Mouse (Mus musculus): ENCODE results near the gene Catsperz.

Catsperz gene

DNA sequence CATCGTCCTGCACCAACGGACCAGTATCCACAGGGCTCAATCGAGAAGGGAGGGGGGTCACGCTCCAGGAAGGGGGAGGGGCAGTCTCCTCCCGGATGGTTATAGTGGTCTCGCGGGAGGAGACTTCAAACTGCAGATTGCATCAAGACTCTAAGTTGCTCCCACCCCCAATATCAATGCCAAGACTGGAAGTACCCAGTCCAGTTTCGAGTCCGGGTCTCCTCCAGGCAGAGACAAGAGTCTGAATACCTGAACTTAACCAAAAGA is at the start of gene Catsperz:
Gene Catsperz, minus strand, starts transcription at position 74 of the 267 bp plus-strand sequence.
- no peak for DNase-seq

DNA sequence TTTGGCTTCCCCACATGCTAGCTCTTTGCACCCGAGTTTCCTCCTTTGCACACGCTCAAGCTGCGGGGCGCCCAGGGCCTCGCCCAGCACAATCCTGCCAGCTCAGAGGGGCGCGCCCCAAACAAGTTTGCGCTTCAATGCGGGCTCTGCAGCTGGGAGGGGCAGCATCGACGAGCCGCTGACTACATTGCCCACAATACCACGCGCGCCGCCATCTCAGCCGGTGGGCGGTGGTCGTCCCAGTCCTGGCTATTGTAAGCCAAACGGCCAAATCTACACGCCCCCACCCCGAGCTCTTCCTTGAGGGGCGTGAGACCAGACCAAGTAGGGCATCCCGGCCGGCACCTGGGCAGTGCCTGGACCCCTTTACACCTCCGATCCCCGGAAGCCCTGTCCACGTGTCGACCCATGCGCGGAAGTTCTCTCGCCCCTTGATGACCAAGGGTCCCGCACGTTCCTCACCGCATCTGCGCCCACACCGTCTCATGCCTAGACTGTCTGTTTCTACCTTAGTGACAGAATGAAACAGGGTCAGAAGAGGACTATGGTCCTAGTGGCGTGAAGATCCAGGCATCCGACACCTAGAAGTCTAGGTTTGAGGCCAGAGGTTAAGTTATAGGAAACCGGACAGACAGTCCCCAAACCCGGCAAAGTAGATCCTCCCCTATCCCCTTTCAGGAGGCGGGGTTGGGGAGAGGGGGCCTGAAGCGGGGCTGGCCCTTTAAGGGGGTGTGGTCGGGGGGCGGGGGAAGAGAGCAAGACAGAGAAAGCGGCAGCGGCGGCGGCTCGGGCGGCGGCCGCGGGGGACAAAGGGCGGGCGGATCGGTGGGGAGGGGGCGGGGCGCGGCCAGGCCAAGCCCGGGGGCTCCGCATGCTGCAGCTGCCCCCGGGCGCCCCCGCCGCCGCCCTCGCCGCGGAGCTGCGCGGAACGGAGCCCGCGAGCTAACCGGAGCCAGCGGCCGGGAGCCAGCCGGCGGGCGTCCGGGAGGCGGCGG is 49.3 kb upstream of the Catsperz start, which contains the start of gene Ppp1r14b:
Gene Ppp1r14b, plus strand, starts transcription at position 758 of the 995 bp plus-strand sequence.
- DNase-seq = peak in 1 of 2 experiments; percentile 69

DNA sequence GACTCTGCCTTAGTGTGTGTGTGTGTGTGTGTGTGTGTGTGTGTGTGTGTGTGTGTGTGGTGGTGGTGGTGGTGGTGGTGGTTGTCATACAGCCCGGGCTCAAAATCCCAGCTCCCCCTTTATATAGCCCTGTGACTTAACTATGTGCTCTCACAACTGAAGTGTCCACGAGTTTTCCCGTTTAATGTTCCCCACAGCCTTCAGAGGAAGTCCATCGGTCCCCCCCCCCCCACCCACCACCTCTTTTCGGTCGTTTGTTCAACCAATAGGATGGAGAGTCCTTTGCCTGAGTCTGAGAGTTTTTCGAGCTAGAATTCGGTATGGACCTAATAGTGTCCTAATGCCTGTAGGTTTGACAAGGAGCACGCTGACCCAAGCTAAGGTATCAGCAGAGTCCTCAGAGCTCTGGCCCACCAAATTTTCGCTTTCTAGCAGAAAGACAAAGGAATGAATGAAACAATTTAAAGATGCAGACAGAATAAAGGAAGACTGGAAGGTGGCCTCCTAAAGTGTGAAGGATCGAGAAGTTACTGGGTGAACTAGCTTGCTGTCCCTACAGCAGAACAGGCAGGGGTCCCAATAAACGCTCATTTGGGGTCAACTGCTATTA is 48.5 kb upstream of the Catsperz start:
- no peak for DNase-seq

DNA sequence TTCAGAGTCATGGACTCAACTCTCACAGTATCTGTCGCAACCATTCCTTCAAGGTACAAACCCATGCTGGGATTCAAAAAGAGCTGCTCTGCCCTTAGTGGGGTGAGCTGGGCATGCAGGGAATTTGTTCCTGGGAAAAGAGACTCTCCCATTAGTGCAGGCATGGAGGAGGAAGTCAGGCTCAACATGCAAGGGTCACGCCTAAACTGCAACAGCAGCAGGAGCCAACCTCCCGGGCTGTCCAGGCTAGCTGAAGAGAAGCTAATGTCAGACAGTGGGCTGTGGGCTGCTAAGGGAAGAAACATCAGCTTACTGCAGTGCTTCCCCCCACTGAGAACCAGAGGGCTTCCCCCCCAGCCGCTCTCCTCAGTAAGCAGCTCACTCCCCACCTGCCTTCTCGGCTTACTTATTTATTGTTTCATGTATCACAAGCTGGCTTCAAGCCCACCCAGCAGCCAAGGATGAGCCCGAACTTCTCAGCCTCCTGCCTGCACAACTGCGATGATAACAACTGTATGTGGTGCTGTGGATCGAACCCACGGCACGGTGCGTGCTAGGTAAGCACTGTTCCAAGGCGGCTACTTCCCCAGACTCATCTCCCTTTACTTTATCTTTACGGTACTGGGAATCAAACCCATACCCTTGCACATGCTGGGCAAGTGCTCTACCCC is 47.2 kb upstream of the Catsperz start:
- DNase-seq = no peak

DNA sequence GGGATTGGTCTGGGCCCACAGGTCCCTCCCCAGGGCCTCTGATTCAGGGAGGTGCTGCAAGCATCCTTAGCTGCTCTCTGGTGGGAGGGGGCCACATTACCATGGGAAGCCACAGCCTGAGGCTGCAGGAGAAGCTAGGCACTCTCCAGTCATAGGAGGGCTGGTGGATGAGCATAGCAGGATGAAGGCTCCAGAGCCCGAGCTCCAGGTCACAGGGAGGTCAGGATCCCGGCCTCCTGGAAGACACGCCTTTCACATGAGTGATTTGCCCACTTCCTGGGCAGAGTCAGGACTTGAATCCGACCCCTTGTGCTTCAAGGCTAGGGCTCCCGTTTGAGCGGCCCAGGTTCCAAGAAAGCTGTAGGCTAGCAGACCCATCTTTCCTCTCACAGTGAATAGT is 46.5 kb upstream of the Catsperz start:
- no peak for DNase-seq

DNA sequence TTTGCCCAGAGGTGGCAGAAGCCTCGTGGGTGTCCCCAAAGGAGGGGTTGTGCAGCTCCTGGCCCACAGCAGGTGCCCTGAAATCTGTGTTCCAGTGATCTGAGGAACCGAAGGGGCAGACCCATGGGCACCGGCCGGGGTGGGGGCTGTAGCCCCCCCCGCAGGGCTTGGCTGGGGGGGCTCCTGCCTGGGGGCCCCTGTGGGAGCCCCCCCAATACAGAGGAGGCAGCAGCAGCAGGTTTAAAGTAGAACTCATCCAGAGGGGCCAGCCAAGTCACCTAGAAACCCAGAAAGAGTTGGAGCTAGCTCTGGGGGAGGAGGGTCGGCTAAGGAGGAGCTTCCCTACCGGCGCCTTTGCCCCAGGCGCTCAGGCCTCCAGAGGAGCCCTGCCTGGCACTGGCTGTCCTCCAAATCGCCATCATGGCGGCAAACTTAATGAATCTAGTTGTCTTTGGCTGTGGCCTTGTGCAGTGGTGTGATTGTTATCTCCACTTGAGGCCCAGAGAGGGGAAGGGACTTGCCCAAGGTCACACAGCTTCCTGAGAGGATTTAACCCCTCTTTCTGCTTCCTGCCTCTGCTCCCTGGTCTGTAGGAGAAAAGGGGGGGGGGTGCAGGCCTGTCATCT is 45.4 kb upstream of the Catsperz start:
- DNase-seq = no peak

DNA sequence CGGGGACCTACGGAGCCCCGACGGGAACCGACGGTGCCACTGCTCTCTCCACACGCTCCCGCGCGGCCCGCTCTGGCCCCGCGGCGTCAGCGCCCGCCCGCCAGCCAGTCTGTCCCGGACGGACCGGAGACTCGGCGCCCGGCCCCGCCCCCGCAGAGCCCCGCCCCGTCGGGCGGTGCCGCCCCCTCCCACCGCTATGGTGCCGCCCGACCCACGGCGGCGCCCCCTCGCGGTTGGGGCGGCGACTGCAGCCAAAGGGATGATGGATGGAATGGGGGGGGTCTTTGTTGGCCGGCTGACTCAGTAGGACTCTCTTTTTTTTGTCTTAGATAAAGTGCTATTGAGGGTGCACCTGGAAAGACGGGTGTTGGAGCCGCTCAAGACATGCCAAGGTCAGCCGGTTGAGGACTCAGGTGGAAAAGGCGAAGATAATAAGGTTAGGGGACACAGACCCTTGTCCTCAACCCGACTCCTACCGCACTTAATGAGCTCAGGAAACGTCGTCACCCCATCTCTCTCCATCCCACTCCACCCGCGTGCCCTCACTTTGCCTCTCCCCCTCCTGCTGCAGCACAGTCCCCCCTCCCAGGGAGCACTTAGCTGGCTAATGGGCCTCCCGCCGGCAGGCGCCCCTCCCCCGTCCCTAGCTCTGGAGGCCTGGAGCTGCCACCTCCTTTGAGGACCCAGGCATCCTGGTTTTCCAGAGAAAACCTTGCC is 44.6 kb upstream of the Catsperz start:
- peak; percentile 67 to 70 for DNase-seq

DNA sequence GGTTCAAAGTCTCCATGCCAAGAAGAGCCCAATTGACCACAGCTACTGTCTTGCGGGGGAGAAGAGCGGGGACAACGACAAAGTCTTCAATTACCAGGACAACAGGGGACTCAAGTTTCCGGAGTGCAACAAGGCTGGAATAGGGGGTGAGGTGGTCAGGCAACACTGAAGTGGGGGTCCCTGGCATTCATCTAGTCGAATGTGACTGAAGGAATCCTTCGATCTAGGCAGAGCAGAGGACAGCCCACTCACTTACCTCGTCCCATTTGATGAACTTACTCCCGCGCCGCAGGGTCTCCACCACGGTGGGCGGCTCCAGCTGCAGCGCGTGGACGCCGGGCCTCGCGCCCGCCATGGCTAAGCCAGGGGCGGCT is 44.1 kb upstream of the Catsperz start:
- DNase-seq = no peak

DNA sequence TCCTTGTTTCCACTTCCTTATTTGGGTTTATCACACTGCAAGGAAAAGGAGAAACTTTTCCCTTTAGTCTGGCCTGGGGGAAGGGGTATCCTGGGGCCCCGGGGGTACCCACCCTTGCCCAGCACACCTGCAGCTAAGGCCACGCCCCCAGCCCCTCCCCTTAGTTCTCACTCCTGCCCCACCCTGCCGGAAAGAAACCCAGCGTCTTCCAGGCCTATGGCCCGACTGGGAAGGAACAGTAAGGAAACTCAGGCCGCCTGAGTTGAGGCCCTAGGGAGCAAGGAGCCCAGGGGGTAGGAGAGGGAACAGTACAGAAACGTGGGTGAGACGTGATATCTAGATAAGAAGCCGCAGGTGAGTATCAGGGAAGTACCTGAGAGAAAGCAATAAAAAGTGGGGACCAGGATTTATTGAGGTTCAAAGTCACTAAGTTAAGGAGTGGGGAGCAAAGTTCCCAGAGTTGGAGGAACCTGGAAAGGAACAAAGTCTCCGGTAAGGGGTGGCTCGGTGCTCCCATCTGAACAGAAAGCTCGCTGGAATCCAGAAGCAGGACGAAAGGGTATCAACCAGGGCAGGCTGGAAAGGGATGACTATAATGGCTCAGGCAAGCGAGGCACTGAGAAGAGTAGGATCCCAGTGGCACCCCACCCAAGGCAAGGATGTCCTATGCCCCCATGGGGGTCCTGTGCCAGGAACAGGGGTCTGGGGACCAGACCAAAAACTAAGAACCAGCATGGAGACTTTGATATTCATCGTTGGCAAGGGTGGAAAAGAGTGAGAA is 43.5 kb upstream of the Catsperz start:
- DNase-seq = peak in 1 of 2 experiments; percentile 59

DNA sequence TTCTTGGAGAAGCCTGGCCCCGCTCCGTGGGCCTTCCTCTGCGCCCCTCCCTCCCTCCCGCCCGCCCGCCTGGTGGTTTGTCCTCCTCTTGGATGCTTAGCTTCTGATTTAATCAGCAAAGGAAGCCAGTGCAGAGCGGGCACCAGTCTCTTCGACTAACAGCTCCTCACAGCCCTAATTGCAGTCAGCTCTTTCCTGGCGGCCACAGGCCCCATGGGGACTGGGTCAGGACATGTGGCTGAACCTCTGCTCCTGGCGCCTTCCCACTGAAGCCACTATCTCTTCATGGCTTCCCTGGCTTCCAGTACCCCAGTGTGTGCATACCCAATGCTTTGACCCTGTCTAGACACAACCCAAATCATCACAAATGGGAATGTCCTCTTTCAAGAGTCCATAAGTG is 31.3 kb upstream of the Catsperz start:
- no peak for DNase-seq

DNA sequence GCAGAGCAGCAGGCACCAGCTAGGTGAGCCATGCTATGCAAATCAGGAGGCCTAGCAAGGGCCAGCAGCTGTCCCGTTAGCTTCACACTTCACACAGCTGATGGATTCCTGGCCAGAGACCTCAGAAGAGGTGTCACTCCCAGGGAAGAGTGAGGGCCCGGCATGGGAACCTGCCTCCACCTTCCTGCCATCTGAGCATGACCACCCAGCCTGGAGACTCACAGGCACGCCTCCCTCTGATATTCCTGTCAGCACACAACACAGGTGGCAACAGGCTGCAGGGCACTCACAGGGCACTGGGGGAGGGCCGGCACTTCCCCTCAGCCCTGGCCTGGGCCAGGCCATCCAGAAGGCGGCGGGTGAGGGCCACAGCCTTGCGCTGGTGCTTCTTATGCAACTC is 30.2 kb upstream of the Catsperz start:
- no peak for DNase-seq

DNA sequence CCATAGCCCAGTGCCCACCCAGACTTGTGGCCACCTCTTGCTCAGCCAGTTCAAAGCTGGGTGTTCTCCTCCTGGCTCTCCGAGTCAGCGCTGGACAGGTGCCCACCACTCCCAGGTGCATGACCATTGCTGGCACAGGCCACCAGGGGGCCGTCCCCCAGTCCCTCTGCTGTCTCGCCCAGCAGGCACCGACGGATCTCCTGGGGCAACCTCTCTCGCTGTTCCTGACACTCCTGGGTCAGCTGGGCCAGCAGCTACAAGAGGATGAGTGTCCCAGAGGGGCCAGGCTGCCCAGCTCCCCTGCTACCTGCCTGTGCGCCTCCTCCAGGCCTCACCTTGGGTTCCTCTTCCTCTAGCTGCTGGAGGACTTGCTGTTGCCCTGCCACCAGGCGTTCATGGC is 28.9 kb upstream of the Catsperz start:
- DNase-seq = peak in 1 of 2 experiments; percentile 73

DNA sequence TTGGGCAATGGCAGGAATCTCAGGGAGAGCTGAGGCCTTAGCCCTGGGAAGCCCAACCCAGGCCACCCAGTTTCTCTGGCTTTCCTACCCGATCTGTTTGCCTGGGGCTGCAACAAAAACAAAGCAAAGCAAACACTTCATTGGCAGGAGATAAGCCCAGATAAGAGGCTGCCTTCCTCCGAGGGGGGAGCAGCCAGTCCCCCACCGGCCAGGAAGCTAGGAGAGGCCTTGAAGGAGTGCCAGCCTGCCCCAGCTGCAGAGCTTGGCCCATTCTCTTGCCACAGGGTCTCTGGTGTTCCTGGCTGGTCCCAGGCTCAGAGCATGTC is 27.5 kb upstream of the Catsperz start:
- peak; percentile 59 to 73 for DNase-seq

DNA sequence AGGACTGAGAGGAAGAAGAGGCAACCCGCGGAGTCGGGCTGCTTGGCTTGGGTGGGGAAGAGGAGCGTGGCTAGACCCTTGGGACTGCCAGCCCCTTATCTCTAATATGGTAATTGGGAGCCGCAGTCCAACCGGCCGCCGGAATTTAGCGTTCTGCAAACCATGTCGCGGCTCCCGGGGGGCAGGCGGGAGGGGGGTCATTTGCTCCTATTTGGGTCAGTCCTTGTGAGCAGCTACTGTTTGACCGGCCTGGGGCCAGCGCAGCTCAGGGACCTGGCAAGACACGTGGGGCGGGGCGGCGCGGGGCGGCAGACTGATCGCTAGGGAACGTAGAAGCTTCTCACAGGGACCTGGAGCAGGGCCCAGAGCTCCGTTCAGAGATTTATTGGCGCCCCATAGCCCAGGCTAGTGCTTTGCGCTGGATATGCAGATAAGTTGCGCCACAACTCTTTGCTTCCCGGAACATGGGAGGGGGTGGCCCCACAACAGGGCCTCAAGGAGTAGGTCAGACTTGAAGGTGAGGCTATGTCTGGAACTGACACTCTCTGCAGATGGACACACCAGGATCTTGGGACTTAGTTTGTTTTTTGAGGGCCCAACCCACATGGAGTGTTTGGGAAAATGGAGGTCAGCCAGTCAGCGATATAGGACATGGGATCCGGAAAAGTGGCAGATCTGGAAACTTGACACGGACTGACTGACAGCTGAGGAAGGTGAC is 27.0 kb upstream of the Catsperz start:
- DNase-seq = peak; percentile 88 to 89

DNA sequence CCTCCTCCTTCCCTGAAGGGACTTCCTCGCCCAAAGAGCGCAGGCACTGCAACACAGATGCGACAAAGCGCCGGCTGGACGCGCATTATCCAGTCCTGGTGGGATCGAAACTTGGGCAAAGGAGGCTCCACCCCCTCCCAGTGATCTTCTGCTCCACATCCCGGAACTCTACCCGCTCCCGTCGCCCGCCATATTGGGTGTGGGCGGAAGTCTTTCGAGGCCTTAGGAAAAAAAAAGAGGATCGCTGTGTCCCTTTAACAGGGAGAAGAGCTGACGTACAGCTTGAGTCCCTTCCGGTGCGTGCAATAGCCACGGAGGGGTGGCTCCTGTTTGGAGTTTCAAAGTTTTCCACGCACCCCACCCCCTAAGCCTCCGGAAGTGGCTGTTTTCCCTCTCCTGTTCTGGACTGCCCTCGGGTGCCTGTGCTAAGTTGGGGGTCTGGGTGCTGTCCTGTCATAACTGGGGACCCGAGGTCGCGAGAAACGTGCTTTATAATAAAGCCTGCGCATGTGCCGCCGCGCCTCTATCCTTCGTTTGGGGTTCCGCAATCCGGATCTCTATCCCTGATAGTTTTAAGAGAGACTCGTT is 26.3 kb upstream of the Catsperz start:
- DNase-seq = peak; percentile 96 to 98

DNA sequence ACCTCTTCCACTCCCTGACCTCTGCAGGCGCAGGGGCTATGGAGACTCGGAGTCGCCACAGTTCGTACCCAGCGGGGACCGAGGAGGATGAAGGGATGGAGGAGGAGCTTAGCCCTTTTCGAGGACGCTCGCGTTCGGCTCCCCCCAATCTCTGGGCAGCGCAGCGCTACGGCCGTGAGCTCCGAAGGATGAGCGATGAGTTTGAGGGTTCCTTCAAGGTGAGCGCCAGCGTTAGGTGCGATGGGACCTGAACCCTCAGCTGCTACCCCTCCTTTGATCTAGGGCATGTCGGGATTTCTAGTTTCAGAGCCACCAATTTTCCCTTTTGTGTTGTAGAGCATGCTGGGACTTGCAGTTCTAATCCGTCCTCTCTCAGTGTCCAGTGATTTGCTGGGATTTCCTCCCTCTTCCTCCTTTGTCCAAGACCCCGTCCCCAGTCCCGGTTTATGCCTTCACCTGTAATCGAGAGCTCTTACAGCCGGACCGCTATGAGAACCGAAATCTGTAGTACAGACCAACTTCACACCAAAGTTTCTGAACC is 25.5 kb upstream of the Catsperz start:
- peak; percentile 53 to 68 for DNase-seq

DNA sequence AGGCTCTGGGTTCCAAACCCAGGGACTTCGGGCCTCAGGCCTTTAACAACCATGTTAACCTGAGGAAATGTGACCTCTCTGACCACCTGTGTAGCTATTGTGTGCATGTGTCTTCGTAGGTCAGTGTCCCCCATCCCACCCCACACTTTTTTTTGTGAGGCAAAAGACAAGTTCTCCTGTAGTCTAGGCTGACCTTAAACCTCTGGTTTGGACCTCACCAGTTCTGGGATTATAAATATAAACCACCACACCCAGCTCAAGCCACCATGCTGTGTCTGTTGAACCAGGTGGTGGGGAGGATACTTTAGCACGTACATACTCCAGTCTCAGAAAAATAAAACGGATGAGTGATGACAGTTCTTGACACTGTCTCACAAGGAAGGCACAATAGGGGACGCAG is 24.8 kb upstream of the Catsperz start:
- no peak for DNase-seq

DNA sequence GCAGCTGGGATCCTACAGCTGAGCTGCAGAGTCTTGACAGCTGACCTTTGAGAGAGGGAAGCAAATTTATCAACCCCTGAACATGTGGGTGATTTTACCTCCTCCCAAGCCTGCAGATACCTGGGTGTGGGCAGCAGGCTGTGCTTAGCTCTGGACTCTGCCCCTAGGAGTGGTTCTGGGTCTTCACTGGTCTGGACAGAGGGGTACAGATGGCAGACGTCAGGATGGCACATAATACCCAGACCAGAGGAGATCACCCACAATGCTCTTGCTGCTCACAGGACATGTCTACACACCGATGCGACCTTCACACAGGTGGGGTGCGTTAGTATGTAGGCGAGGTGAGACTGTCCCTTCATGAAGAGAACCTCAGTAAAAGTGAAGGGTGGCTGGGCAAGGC is 24.4 kb upstream of the Catsperz start:
- DNase-seq = no peak

DNA sequence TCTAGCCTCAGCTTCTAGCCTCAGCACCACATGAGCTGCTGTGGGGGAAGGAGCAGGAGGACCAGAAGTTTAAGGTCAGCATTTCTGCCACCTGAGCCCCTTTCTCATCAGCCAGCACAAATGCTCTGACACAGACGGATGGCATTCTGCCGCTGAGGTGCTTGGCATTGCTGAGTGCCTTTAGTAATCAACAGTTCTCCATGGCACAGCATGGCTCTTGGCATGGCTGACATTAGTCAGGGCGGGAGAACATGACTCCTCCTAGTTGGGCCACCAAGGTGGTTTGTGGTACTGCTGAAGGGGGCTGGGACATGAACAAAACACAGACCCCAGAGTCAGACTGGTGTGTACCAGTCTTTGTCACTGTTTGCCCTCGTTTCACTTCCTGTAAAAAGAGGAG is 23.0 kb upstream of the Catsperz start:
- DNase-seq = no peak

DNA sequence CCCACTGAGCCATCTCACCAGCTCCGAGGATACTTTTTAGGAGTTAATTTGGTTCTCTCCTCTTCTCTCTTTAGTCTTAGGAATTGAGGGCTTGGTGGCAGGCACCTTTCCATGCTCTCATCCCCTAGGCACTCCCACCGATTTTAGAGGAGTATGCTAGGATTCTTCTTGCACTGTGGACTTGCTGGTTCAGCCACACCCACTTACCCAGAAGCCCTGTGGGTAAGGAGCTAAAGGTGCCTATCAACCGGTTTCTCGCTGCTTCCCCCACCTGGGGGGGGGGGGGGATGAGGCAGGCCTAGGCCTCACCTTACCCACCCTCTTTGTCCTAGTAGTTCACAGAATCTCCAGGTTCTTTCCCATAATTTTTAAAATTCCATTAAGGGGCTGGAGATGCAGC is 22.6 kb upstream of the Catsperz start:
- DNase-seq = no peak

DNA sequence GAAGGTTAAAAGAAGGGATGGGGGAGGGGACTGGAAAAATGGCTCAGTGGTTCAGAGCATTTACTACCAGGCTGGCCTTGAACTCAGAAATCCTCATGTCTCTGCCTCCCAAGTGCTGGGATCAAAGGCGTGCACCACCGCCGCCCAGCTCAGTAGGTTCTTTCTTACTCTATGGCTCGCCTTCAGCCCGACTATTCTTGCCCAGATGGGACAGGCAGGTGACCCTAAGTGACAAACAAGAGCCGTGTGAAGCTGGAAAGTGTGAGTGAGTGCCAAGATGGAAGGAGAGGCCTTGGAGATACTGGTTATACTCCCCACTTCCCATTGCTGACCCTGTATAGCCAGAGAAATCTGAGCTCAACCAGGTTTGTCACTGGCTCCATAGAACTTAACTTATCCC is 18.5 kb upstream of the Catsperz start:
- no peak for DNase-seq

All from kidney, adult 8-10 months (tissue).